Mouse (Mus musculus): ENCODE measurements around the gene Neurl1b. TPM values are rescaled to one million over a fixed set of nuclear protein-coding genes. Genes with fewer than 3 reads are reported as not detected.

Gene Neurl1b
- polyA plus RNA-seq, 1 experiment from 2014 or later = 1.5 TPM

- H3K27ac ChIP-seq (ENCODE audit: low read depth, low read length) = no peak overlapping the region
- ATAC-seq = peak; percentile 78
Observed at GRCm38 (mm10) chr17:26422390-26422789, 7.8 kb downstream of the Neurl1b start.

GRCm38 (mm10) chr17:26423967-26424641 lies 9.5 kb downstream of the Neurl1b start:
- H3K9ac ChIP-seq (ENCODE audit: low read depth, low read length) = no peak overlapping the region; the same call in 1 of the 2 replicates
- peak; percentile 25; the same call in 1 of the 2 replicates for ATAC-seq
- H3K27ac ChIP-seq (ENCODE audit: low read depth, low read length) = no peak overlapping the region
- H3K9me3 ChIP-seq (ENCODE audit: control insufficient read depth) = no peaks in the 10 kb centered on the region
- no peaks in the 10 kb centered on the region for H3K27me3 ChIP-seq (replicated peaks; ENCODE audit: control insufficient read depth, insufficient read depth, low read length)
- no peak overlapping the region for H3K4me2 ChIP-seq (replicated peaks; ENCODE audit: low read depth)
- H3K4me1 ChIP-seq (replicated peaks; ENCODE audit: control insufficient read depth, insufficient read depth, low read length) = peaks cover 14% of the 10 kb centered on the region
- no peaks in the 10 kb centered on the region; the same call in 1 of the 2 replicates for H3K36me3 ChIP-seq (ENCODE audit: control insufficient read depth, insufficient read depth)
- WGBS = 35% methylated on average over 11 of the region's 11 CpGs
- peak; percentile 33; the same call in 1 of the 2 replicates for TF ChIP-seq CTCF (IDR thresholded peaks at IDR 0.05; ENCODE audit: low read depth)
- H3K4me3 ChIP-seq (ENCODE audit: low read depth, low read length) = no peak overlapping the region

More at GRCm38 (mm10) chr17:26422390-26422789, 7.8 kb downstream of the Neurl1b start:
- Histone ChIP-seq H3K36me3 (ENCODE audit: control insufficient read depth, insufficient read depth) (no peaks in the 10 kb centered on the region; the same call in 1 of the 2 replicates), H3K4me1 (replicated peaks; ENCODE audit: control insufficient read depth, insufficient read depth, low read length) (peaks cover 14% of the 10 kb centered on the region), H3K27me3 (replicated peaks; ENCODE audit: control insufficient read depth, insufficient read depth, low read length) (no peaks in the 10 kb centered on the region), H3K4me3 (ENCODE audit: low read depth, low read length) (no peak overlapping the region), H3K9me3 (ENCODE audit: control insufficient read depth) (no peaks in the 10 kb centered on the region), H3K4me2 (replicated peaks; ENCODE audit: low read depth) (no peak overlapping the region), H3K9ac (ENCODE audit: low read depth, low read length) (no peak overlapping the region)
- 41% methylated on average over 6 of the region's 6 CpGs for WGBS
- no peak for TF ChIP-seq CTCF (IDR thresholded peaks at IDR 0.05; ENCODE audit: low read depth)

GRCm38 (mm10) chr17:26424973-26425735 lies 10.5 kb downstream of the Neurl1b start:
- Histone ChIP-seq H3K4me1 (replicated peaks; ENCODE audit: control insufficient read depth, insufficient read depth, low read length) (peaks cover 14% of the 10 kb centered on the region), H3K9me3 (ENCODE audit: control insufficient read depth) (no peaks in the 10 kb centered on the region), H3K36me3 (ENCODE audit: control insufficient read depth, insufficient read depth) (no peaks in the 10 kb centered on the region; the same call in 1 of the 2 replicates), H3K4me2 (replicated peaks; ENCODE audit: low read depth) (no peak overlapping the region), H3K9ac (ENCODE audit: low read depth, low read length) (no peak overlapping the region), H3K27ac (ENCODE audit: low read depth, low read length) (peak overlapping the region; percentile 15; the same call in 1 of the 2 replicates), H3K27me3 (replicated peaks; ENCODE audit: control insufficient read depth, insufficient read depth, low read length) (no peaks in the 10 kb centered on the region), H3K4me3 (ENCODE audit: low read depth, low read length) (no peak overlapping the region)
- TF ChIP-seq CTCF (IDR thresholded peaks at IDR 0.05; ENCODE audit: low read depth) = no peak
- WGBS = 78% methylated on average over 13 of the region's 13 CpGs
- ATAC-seq = no peak

GRCm38 (mm10) chr17:26433295-26433694 lies 18.7 kb downstream of the Neurl1b start:
- H3K27ac ChIP-seq (ENCODE audit: low read depth, low read length) = no peak overlapping the region
- peaks cover 32% of the 10 kb centered on the region; the same call in 1 of the 2 replicates for H3K36me3 ChIP-seq (ENCODE audit: control insufficient read depth, insufficient read depth)
- H3K9ac ChIP-seq (ENCODE audit: low read depth, low read length) = no peak overlapping the region
- TF ChIP-seq CTCF (IDR thresholded peaks at IDR 0.05; ENCODE audit: low read depth) = no peak
- 0 out of 2 replicates have a peak, but pooled peaks have one; percentile 23 for ATAC-seq
- no peaks in the 10 kb centered on the region; the same call in 1 of the 2 replicates for H3K4me1 ChIP-seq (replicated peaks; ENCODE audit: control insufficient read depth, insufficient read depth, low read length)
- H3K9me3 ChIP-seq (ENCODE audit: control insufficient read depth) = no peaks in the 10 kb centered on the region
- H3K27me3 ChIP-seq (replicated peaks; ENCODE audit: control insufficient read depth, insufficient read depth, low read length) = no peaks in the 10 kb centered on the region
- H3K4me3 ChIP-seq (ENCODE audit: low read depth, low read length) = no peak overlapping the region
- 34% methylated on average over 11 of the region's 11 CpGs for WGBS
- H3K4me2 ChIP-seq (replicated peaks; ENCODE audit: low read depth) = no peak overlapping the region

GRCm38 (mm10) chr17:26437089-26437815 lies 22.6 kb downstream of the Neurl1b start:
- no peak overlapping the region for H3K27ac ChIP-seq (ENCODE audit: low read depth, low read length)
- 92% methylated on average over 14 of the region's 14 CpGs for WGBS
- no peak for TF ChIP-seq CTCF (IDR thresholded peaks at IDR 0.05; ENCODE audit: low read depth)
- no peak overlapping the region for H3K4me3 ChIP-seq (ENCODE audit: low read depth, low read length)
- H3K4me1 ChIP-seq (replicated peaks; ENCODE audit: control insufficient read depth, insufficient read depth, low read length) = no peaks in the 10 kb centered on the region
- H3K9ac ChIP-seq (ENCODE audit: low read depth, low read length) = no peak overlapping the region
- H3K27me3 ChIP-seq (replicated peaks; ENCODE audit: control insufficient read depth, insufficient read depth, low read length) = peaks cover 6% of the 10 kb centered on the region
- H3K9me3 ChIP-seq (ENCODE audit: control insufficient read depth) = no peaks in the 10 kb centered on the region
- peaks cover 53% of the 10 kb centered on the region for H3K36me3 ChIP-seq (ENCODE audit: control insufficient read depth, insufficient read depth)
- ATAC-seq = no peak
- H3K4me2 ChIP-seq (replicated peaks; ENCODE audit: low read depth) = no peak overlapping the region

Data from intestine, postnatal 0 days (tissue).